Mouse (Mus musculus) kidney, postnatal 25 days (tissue): ENCODE data around the gene Sema6d.
A peak's percentile ranks its signal among the peaks of the same experiment; 100 is the strongest.
"Not testable (repeated sequence)": the region's sequence is repeated elsewhere in the genome, so short reads cannot be mapped to it uniquely, and the experiment has no call there.

Source experiments
- DNase-seq, 2 experiments: peaks; one replicate each; pipeline ENCODE4 v3.0.0; 2021; ENCODE audit warnings: mixed read lengths in 2 of 2

Gene Sema6d

GRCm38 (mm10) chr2:124298351-124298750 is 208.6 kb downstream of the Sema6d start:
- DNase-seq, result no peak

- no peak for DNase-seq
Measured at GRCm38 (mm10) chr2:124298872-124299271, 209.1 kb downstream of the Sema6d start.

- DNase-seq, result no peak
Measured at GRCm38 (mm10) chr2:124308605-124309004, 218.8 kb downstream of the Sema6d start.

- no peak for DNase-seq
Measured at GRCm38 (mm10) chr2:124309361-124310128, 219.8 kb downstream of the Sema6d start.

GRCm38 (mm10) chr2:124322528-124323215 is 232.9 kb downstream of the Sema6d start:
- DNase-seq, result no peak

- DNase-seq, result no peak
Measured at GRCm38 (mm10) chr2:124324107-124324724, 234.4 kb downstream of the Sema6d start.

GRCm38 (mm10) chr2:124329473-124330130 is 239.8 kb downstream of the Sema6d start:
- DNase-seq, result no peak

GRCm38 (mm10) chr2:124332890-124333289 is 243.1 kb downstream of the Sema6d start:
- no peak for DNase-seq

- not testable (repeated sequence) for DNase-seq
Measured at GRCm38 (mm10) chr2:124334655-124335054, 244.9 kb downstream of the Sema6d start.

- no peak for DNase-seq
Measured at GRCm38 (mm10) chr2:124338296-124338695, 248.5 kb downstream of the Sema6d start.

GRCm38 (mm10) chr2:124354191-124354590 is 264.4 kb downstream of the Sema6d start:
- no peak for DNase-seq

GRCm38 (mm10) chr2:124354716-124355115 is 264.9 kb downstream of the Sema6d start:
- DNase-seq, result no peak

- DNase-seq, result no peak
Measured at GRCm38 (mm10) chr2:124369291-124369690, 279.5 kb downstream of the Sema6d start.

- DNase-seq, result peak; percentile 74 to 81
Measured at GRCm38 (mm10) chr2:124369991-124370390, 280.2 kb downstream of the Sema6d start.

GRCm38 (mm10) chr2:124371363-124371762 is 281.6 kb downstream of the Sema6d start:
- DNase-seq, result no peak

- no peak for DNase-seq
Measured at GRCm38 (mm10) chr2:124385053-124385452, 295.3 kb downstream of the Sema6d start.

- no peak for DNase-seq
Measured at GRCm38 (mm10) chr2:124385722-124386121, 296.0 kb downstream of the Sema6d start.

- no peak for DNase-seq
Measured at GRCm38 (mm10) chr2:124388269-124388668, 298.5 kb downstream of the Sema6d start.

GRCm38 (mm10) chr2:124396733-124397132 is 307.0 kb downstream of the Sema6d start:
- DNase-seq, result no peak

- no peak for DNase-seq
Measured at GRCm38 (mm10) chr2:124397304-124397703, 307.5 kb downstream of the Sema6d start.

GRCm38 (mm10) chr2:124399611-124400010 is 309.8 kb downstream of the Sema6d start:
- no peak for DNase-seq

- DNase-seq, result no peak
Measured at GRCm38 (mm10) chr2:124401727-124402380, 312.1 kb downstream of the Sema6d start.

GRCm38 (mm10) chr2:124403571-124403970 is 313.8 kb downstream of the Sema6d start:
- DNase-seq, result no peak
